Mouse (Mus musculus) midbrain, embryonic 13.5 days (tissue): ENCODE measurements around the gene Tnc. TPM values are rescaled to one million over a fixed set of nuclear protein-coding genes. Genes with fewer than 3 reads are reported as not detected.

Experiments
- ATAC-seq: fragments of 200-750 bp; cut with Nextera tagmentation; 2 replicates; pipeline ENCODE4 v1.8.0; 2017; ENCODE audit warnings: mild to moderate bottlenecking, moderate TSS enrichment, moderate library complexity
- H3K27ac ChIP-seq: fragments of 300-500 bp; sonication (generic); 2 replicates; pipeline ENCODE4 v1.5.1; 2015; ENCODE audit warnings: inconsistent platforms, mild to moderate bottlenecking, moderate library complexity
- H3K27me3 ChIP-seq: fragments of 300-500 bp; sonication (generic); 2 replicates; pipeline ENCODE4 v1.6.1; 2015; ENCODE audit warnings: mild to moderate bottlenecking, inconsistent platforms
- H3K36me3 ChIP-seq: fragments of 300-500 bp; sonication (generic); 2 replicates; pipeline ENCODE4 v1.6.1; 2015; ENCODE audit warnings: mild to moderate bottlenecking, inconsistent platforms
- H3K4me1 ChIP-seq: fragments of 300-500 bp; sonication (generic); replicated peaks from 2 replicates; pipeline ENCODE4 v1.6.1; 2015; ENCODE audit warnings: inconsistent platforms
- H3K4me2 ChIP-seq: fragments of 300-500 bp; sonication (generic); replicated peaks from 2 replicates; pipeline ENCODE4 v1.6.1; 2015; ENCODE audit warnings: moderate library complexity, mild to moderate bottlenecking, inconsistent platforms
- H3K4me3 ChIP-seq: fragments of 300-500 bp; sonication (generic); replicated peaks from 2 replicates; pipeline ENCODE4 v1.5.1; 2015; ENCODE audit warnings: mild to moderate bottlenecking, inconsistent platforms
- H3K9ac ChIP-seq: fragments of 300-500 bp; sonication (generic); replicated peaks from 2 replicates; pipeline ENCODE4 v1.6.1; 2015; ENCODE audit warnings: mild to moderate bottlenecking, inconsistent platforms
- H3K9me3 ChIP-seq: fragments of 300-500 bp; sonication (generic); 2 replicates; pipeline ENCODE4 v1.6.1; 2016; ENCODE audit warnings: mild to moderate bottlenecking, inconsistent platforms
- WGBS: fragments of 180-500 bp; shearing (Covaris S2); methylation state at CpG from one replicate; pipeline ENCODE4 v1.1.7; 2015; 5-methylcytosine and 5-hydroxymethylcytosine counted together
- polyA plus RNA-seq: library from polyadenylated mRNA; unstranded; fragments of >200 nt; fragmentation: Nextera tagmentation; extraction: Ambion mirVana; gene quantifications from 2 replicates; pipeline ENCODE4 v1.2.1, GENCODE M21; 2015

The Tnc gene
- polyA plus RNA-seq, 1 experiment from 2014 or later = 12.9 TPM

GRCm38 (mm10) chr4:63916288-63916687 lies 130.5 kb downstream of the Tnc start:
- WGBS = 87% methylated on average over 3 of the region's 3 CpGs
- no peaks in the 10 kb centered on the region for H3K36me3 ChIP-seq
- no peak overlapping the region for H3K4me3 ChIP-seq
- no peaks in the 10 kb centered on the region for H3K27me3 ChIP-seq
- no peak for ATAC-seq
- no peak overlapping the region for H3K9ac ChIP-seq
- H3K4me1 ChIP-seq = no peaks in the 10 kb centered on the region
- H3K4me2 ChIP-seq = no peak overlapping the region
- H3K9me3 ChIP-seq = no peaks in the 10 kb centered on the region
- no peak overlapping the region for H3K27ac ChIP-seq

Other genes with a start within 250 kb of the Tnc start
- not detected in 2 replicates for gene Tnfsf8, start 185.7 kb downstream of the Tnc start, polyA plus RNA-seq